Mouse (Mus musculus): ENCODE measurements at regions not wholly inside any gene's neighbourhood (a gene's known extent, or its start where the extent isn't known, plus 50 kb on each side); places are given as distances from the start of the nearest gene placed in this dataset.
"Not testable (repeated sequence)": the region's sequence is repeated elsewhere in the genome, so short reads cannot be mapped to it uniquely, and the experiment has no call there.

DNA sequence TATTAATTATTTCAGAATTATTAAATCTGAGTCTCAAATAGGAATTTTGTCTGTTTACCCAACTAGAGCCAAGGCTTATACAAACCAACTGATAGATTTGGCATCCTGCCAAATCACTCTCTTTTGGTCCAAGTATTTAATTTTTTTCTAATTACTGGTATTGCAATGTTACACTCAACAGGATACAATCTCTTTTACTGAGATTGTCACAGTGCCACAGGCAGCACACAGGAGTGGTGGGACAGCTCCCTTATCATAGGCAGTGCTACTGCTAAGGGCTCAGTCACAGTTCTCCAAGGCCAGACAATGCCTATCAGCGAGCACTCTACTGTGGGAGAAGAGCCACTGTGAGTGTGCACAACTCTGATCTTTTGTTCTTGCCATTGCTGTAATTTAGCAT lies 396.9 kb downstream of the Med10 start:
- no peak for DNase-seq

GRCm38 (mm10) chr13:70205334-70205733 lies 403.1 kb downstream of the Med10 start:
- DNase-seq, result no peak

DNA sequence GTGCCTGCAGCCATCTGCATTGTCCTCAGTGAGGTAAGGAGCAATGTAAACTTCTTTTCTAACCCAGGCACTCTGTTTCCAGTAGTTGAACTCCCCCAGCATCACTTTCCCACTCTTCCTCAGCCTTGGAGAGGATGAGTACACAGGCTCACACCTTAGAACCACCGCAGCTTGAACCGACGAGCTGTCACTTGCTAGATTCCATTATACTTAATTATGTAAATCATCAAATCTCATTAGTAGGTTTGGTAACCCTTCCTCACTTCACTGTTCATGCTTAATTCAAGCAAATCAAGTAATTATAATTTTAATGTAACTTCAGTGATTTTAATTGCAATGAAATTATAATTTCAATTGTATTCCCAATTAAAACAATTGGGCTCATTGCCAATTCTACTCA lies 408.0 kb downstream of the Med10 start:
- DNase-seq, result no peak

GRCm38 (mm10) chr13:70213017-70213416 lies 410.8 kb downstream of the Med10 start:
- DNase-seq, result no peak

DNA sequence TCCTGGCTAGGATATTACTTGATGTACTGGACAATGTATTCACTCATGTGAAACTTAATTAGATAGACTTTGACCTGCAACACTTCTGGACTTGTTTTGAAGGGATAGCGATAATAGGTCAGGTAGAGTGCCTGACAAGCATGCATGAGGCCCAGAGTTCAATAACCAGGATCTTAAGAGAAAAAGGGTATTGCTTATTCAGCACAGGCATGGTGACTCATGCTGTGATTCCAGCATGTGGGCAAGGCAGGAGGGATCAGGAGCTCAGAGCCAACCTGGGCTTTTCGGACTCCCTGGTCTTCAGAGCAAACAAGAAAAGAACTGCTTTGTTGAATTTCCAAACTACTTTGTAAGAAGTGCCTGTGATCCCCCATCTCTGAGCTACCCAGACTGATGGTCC lies 411.4 kb downstream of the Med10 start:
- no peak for DNase-seq

- DNase-seq, result no peak
Observed at GRCm38 (mm10) chr13:70214022-70214654, 411.9 kb downstream of the Med10 start.

- DNase-seq, result no peak
Observed at GRCm38 (mm10) chr13:70216134-70216533, 413.9 kb downstream of the Med10 start.

- no peak for DNase-seq
Observed at GRCm38 (mm10) chr13:70217429-70218133, 415.4 kb downstream of the Med10 start.

- DNase-seq, result no peak
Observed at GRCm38 (mm10) chr13:70223485-70223884, 413.9 kb downstream of the Ice1 start.

GRCm38 (mm10) chr13:70227167-70227566 lies 410.3 kb downstream of the Ice1 start:
- DNase-seq, result no peak

GRCm38 (mm10) chr13:70233896-70234799 lies 403.3 kb downstream of the Ice1 start:
- DNase-seq, result peak; percentile 85

DNA sequence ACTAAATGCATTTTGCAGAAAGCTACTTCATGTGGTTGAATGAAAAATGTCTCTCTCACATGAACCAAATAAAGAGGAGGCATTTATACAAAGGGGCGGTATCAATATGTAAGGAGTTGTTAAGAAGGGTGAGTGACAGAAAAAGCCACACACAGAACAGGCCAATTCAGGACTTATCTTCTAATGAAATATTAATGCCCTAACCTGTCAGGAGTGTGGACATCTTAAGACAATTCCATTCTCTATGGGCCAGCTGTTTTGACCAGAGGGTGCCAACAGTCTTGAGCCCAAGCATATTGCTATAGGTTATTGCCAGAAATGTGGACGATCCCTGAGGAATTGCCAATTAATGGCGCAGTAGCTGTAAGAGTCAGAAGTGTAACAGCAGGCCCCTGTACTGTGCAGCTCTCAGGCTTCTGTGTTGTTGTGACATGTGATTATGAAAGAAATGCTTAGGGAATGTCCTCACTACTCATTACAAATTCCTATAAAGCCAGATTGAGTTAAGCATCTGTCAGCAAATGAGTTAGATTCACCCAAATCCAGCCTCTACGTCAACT lies 393.8 kb downstream of the Ice1 start:
- no peak for DNase-seq

DNA sequence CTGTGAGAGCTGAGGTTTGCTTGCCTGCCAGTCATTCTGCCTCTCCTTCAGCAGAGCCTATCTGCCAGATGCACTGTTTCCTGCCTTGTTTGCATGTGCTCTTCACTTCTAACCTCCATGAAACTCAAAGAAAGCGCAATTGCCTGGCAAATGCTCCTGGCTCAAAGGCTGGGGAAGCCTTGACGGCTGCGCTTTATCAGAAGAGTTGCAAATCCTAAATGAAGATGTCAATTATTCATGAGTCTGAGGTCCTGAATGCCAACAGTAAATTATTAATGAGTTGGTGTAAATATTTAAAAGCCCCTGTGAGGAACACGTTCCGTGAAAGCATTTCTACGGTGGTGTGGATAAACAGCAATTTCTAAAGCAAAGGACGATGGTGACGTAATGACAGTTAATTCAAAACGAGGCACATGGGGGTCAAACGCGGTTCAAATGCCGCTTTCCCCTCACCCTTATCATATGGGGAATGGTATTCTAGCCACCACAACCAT lies 377.4 kb downstream of the Ice1 start:
- DNase-seq, result no peak

GRCm38 (mm10) chr13:70263654-70264053 lies 373.8 kb downstream of the Ice1 start:
- DNase-seq, result no peak

DNA sequence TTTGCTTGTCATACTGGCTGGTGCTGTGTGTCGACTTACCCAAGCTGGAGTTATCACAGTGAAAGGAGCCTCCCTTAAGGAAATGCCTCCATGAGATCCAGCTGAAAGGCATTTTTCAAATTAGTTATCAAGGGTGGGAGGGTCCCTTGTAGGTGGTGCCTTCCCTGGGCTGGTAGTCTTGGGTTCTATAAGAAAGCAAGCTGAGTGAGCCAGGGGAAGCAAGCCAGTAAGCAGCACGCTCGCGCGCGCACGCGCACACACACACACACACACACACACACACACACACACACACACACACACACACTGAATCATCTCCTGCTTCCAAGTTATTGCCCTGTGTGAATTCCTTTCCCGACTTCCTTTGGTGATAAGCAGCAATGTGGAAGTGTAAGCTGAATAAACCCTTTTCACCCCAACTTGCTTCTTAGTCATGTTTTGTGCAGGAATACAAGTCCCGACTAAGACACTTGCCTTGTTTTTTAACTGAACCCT lies 360.5 kb downstream of the Ice1 start:
- not testable (repeated sequence) for DNase-seq

- DNase-seq, result no peak
Observed at GRCm38 (mm10) chr13:70277667-70278591, 359.5 kb downstream of the Ice1 start.

DNA sequence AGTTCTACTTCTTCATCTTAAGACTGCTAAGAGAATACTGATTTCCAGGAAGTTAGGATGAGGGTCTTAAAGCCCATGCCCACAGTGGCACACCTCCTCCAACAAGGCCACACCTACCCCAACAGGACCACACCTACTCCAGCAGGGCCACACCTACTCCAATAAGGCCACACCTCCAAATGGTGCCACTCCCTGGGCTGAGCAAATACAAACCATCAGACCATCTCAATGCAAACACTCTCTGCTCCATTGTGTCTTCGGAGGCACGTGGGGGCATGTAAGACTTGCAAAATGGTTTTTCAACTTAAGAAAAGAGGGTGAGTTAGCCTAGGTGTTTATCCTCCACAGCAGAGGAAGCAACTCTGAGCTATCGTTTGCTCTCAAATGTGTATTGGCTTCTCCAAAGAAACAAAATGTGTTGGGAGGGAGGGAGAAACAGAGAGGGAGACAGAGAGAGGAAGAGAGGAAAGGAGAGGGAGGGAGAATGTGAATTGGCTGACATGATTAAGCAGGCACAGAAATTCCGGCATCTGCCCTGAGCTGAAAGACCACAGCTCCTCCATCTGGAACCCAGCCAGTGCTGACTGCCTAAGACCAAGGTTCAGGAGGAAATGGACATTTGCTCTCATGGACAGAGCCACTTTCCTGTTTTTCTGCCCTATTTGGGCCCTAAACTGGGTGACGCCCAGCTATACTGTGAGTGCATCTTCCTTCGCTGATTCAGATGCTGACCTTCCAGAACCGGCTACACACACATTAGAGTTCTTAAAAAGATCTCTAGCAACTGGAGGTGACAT lies 356.2 kb downstream of the Ice1 start:
- DNase-seq, result peak; percentile 36

DNA sequence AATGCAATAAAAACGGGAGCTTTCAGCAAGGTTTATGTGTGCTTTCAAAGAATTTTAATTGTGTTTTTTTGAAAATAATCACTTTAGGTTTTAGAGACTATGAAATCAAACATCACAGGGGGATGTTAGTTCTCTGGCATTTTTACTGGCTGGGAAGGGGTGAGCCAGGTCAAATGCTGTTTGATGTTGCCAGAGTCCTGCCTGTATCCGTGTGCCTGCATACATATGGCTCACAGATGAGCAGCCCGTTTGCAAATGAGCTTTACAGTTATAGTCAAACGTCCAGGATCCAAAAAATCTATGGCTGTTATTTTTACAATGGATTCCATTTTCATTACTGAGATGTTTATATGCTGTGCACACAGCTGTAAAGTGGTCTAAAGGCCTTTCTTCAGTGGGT lies 354.7 kb downstream of the Ice1 start:
- DNase-seq, result no peak

GRCm38 (mm10) chr13:70283231-70283630 lies 354.2 kb downstream of the Ice1 start:
- DNase-seq, result no peak

- no peak for DNase-seq
Observed at GRCm38 (mm10) chr13:70292713-70293112, 344.7 kb downstream of the Ice1 start.
